ENCODE assay signal across 11 mouse cellular contexts in the genomic region with DNA sequence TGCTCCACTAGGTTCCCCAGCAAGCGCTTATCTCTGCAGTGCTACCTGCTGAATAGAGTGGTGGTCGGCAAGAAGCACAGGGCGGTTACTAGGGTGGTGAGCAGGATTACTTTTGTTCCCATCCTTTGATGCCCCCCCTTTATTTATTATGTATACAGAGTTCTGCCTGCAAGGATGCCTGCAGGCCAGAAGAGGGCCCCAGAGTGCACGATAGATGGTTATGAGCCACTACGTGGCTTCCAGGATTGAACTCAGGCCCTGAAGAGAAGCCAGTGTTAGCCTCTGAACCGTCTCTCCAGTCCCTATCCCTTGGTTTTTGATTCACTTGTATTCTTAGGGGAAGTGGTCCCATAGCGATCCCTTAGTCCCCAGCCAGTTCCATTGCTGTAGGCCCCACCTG. TPM values are rescaled to one million over a fixed set of nuclear protein-coding genes. Genes with fewer than 3 reads are reported as not detected.
DNase-seq lines count a peak whose midpoint lies in the region; ATAC-seq and TF ChIP-seq lines count a peak whose summit lies in the region.
"Had no signal": no experiment of that assay in that cellular context is flagged by ENCODE, and none has a peak within 500 bp of the region (broad histone marks: within the 10 kb centered on the region; RNA-seq: fewer than 3 reads in every experiment).

No protein-coding gene starts in this region.

- DNase-seq in layer of hippocampus, adult 2 months (ENCODE audit: low spot score in 2 of 2) = no peak
- no peak for DNase-seq in layer of hippocampus, adult 9-11 months
- peak; percentile 53 for DNase-seq in ZHBTc4 (ENCODE audit: low read depth, low spot score)
- DNase-seq in urinary bladder, adult 2 months (ENCODE audit: low spot score) = no peak
- DNase-seq: gastrocnemius, postnatal 25 days; kidney, adult 18-20 months had no signal

- TF ChIP-seq CTCF in layer of hippocampus, adult 2 months (conservative IDR thresholded peaks at IDR 0.05) = peak; percentile 69
- peak; percentile 59 for TF ChIP-seq CTCF in E14TG2a.4 (conservative IDR thresholded peaks at IDR 0.05; ENCODE audit: low read length)
- peak; percentile 13; the same call in 1 of the 2 replicates for TF ChIP-seq CTCF in olfactory bulb, adult 2 months (IDR thresholded peaks at IDR 0.05; ENCODE audit: insufficient read depth, low read depth, low read length)

- no peak overlapping the region for H3K4me3 ChIP-seq in layer of hippocampus, adult 2 months
- no peak overlapping the region for H3K4me3 ChIP-seq in E14TG2a.4 (replicated peaks; ENCODE audit: low read length)
- no peak overlapping the region for H3K4me3 ChIP-seq in olfactory bulb, adult 2 months (ENCODE audit: insufficient read depth, low read depth, low read length)
- H3K4me3 ChIP-seq: limb, embryonic 10.5 days; midbrain, embryonic 15.5 days had no signal

- H3K27me3 ChIP-seq in E14TG2a.4 (ENCODE audit: insufficient read depth, low read length) = no peaks in the 10 kb centered on the region
- H3K27me3 ChIP-seq: midbrain, embryonic 15.5 days had no signal

- TF ChIP-seq POLR2A in olfactory bulb, adult 2 months (IDR thresholded peaks at IDR 0.05; ENCODE audit: insufficient read depth, low read depth, low read length) = no peak

- WGBS in olfactory bulb, adult 2 months = 83% methylated on average over 7 of the region's 7 CpGs

- H3K36me3 ChIP-seq in E14TG2a.4 (ENCODE audit: insufficient read depth, low read length) = peaks cover 15% of the 10 kb centered on the region
- H3K36me3 ChIP-seq: midbrain, embryonic 15.5 days had no signal

- no peaks in the 10 kb centered on the region for H3K9me3 ChIP-seq in E14TG2a.4 (ENCODE audit: low read length)
- H3K9me3 ChIP-seq: limb, embryonic 10.5 days; midbrain, embryonic 15.5 days had no signal

- H3K4me1 ChIP-seq in E14TG2a.4 (replicated peaks; ENCODE audit: low read depth, low read length) = peaks cover 19% of the 10 kb centered on the region
- no peaks in the 10 kb centered on the region for H3K4me1 ChIP-seq in olfactory bulb, adult 2 months (ENCODE audit: control insufficient read depth, insufficient read depth, low read length)
- H3K4me1 ChIP-seq: midbrain, embryonic 15.5 days had no signal

- H3K27ac ChIP-seq in layer of hippocampus, adult 2 months = no peak overlapping the region
- H3K27ac ChIP-seq in olfactory bulb, adult 2 months (ENCODE audit: insufficient read depth, low read depth, low read length) = no peak overlapping the region
- H3K27ac ChIP-seq: limb, embryonic 10.5 days; midbrain, embryonic 15.5 days had no signal

- no peak for ATAC-seq in monocyte, adult 5-6 weeks (replicated peaks; ENCODE audit: insufficient number of reproducible peaks, low FRiP score, low TSS enrichment, poor library complexity, severe bottlenecking)
- ATAC-seq: midbrain, embryonic 15.5 days had no signal

RNA-seq across cellular contexts. Expression of a gene that starts 25.5 kb away (rescaled TPM):
- total RNA-seq in layer of hippocampus, adult 2 months (2021) = under 1 TPM; 0.33 to 0.34 TPM
- not detected in 2 replicates for polyA plus RNA-seq in olfactory bulb, adult 2 months (2012; ENCODE audit: insufficient read depth, insufficient read length, low replicate concordance, missing spikeins)
- 0.37 and 0.56 TPM in 2 replicates for polyA plus RNA-seq in urinary bladder, adult 2 months (2012; rRNA removed)
- total RNA-seq in monocyte, adult 5-6 weeks (2017) = 0.11 to 8.3 TPM (median 7.0 TPM) in 3 replicates

Comparison
In these comparisons a context has a peak if more than half of its experiments do, and no peak if none do; other contexts are left out.
1. CTCF ChIP-seq: peak in every context shown above with its lines; median percentile 69 in layer of hippocampus, adult 2 months; 59 in E14TG2a.4; 13 in olfactory bulb, adult 2 months.